Mouse (Mus musculus) brain, embryonic 18.5 days (tissue): ENCODE results near the gene Pnmt.

Source experiments
- DNase-seq: peaks from one replicate; pipeline ENCODE4 v3.0.0-alpha.2; 2012; ENCODE audit warnings: low read depth, low spot score

Pnmt gene

DNA sequence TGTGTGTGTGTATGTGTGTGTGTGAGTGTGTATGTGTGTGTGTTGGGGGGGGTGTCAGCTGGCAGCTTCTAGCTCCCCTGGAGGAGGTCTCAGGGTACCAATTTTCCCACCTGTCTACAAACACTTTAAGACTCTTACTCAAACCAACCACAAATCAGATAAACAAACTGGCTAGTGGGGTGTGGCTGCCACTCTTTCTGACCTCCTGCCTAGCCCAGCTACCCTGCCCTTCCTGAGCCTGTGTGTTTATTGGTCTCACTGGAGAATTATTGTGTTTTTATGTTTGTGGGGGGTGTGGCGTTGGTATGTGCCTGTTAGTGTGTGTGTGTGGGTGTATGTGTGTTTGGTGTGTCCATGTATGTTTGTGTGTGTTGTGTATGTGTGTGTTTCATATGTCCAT lies 30.8 kb downstream of the Pnmt start:
- no peak for DNase-seq

DNA sequence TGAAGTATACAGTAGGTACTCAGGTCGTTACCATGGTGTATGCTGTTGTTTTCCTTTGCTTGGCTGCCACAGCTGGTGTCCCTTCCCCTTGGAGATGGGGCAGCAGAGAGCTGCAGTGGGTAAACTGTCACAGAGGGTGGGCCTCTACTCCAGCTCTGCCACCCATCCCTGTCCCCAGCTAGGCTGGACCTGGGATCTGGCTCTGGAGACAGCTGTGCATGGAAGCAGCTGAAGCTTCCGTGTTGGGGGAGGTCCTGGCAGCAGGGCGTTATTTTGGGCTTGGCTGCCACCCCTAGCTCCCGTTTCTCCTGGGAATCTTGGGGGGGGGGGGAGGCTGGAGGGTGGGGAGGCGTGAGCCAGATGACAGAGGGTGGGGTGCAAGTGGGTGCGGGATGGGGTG lies 32.0 kb downstream of the Pnmt start:
- no peak for DNase-seq

DNA sequence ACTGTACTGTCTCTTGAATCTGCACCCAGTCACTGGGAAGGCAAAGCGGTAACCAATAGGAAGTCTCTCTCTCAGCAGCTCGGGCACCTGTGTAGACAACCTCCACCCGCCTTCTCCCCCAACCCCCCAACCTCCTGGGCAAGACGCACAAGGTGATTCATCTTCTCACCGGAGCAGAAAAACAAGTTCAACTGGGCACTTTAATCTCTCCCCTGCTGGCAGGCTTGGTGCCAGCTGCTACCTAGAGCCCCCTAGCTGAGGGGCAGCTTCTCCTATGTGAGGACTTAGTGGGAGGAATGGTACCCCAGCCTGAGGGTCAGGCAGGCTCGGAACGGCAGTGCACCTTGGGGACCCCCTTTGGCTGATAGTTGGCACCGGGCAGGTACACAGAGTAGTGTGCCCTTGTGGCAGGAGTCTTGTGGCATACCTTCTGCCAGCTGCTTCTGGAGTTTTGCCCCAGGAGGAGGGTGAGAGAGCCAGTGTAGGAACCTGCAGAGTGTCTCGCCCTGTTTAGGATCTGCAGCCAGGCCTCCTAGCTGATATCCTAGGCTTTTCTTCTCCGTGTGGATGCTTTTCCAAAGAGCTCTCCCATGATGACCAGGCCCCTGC lies 32.8 kb downstream of the Pnmt start:
- no peak for DNase-seq

DNA sequence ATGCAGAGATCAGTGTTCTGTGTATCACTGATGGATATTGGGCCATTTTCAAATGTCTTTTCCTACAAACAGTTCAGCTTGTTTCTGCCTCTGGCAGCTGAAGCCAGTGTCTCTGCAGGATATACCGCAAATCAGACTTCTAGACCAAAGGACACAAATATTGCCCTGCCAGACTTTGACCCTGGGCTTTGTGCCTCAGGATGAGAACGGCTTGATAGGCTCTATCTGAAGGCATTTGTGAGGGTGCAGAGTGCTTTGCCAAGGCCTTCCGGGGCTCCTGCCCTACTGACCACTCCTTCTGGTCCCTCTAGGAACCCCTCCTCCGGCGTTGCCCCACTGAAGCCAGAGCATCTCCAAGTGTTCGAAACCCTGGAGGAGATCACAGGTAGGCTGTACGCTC lies 40.3 kb downstream of the Pnmt start:
- DNase-seq, result no peak

DNA sequence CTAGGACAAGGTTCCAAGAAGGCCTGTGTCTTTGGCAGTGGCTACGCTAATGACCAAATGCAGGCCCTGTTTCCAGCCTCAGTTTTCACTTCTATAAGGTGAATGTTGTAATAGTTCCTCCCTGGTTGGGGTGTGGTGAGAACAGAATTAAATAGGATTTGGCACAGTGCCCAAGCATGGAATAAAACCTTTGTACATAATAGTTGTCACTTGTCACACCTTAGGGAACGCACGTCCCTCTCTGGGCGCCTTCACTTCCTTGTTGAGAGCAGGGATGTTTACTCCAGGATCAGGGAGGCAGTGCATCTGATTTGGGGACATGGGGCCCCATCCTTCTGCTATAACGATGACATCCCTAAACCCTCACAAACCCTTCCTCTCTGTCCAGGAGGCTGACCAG lies 42.2 kb downstream of the Pnmt start:
- DNase-seq, result no peak

DNA sequence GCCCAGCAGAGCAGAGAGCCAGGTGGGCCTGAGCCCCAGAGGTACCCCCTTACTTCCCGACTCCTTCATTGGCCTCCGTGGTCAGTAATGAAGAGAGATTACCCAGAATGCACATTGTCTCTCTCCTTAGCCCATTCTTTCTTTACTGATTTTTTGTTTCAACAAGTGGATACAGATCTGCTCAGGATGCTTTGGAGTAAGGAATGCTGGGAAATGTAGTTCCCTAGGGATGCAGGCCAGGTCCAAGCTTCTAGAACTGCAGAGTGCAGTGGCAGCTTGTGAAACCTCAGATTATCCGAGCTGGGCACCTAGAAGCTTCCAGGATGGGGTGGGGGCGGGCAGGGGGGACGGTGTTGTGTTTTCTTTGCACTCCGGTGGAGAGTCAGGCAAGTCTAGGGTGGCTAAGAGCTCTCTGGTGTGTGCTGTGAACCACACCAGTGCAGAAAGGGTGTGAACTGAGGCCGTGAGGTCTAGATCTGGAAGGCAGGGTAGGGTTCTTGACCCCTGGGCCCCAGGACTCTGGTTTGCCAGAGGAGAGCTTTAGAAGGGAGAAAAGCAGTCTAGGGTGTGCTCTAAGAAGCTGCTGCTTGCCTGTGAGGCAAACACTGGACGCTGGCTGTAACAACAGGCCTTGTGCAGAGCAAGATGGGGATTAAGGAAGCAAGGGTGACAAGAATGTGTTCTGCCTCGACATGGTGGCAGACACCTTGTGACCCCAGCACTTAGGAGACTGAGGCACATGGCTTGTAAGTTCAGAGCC lies 45.7 kb downstream of the Pnmt start:
- DNase-seq, result no peak

DNA sequence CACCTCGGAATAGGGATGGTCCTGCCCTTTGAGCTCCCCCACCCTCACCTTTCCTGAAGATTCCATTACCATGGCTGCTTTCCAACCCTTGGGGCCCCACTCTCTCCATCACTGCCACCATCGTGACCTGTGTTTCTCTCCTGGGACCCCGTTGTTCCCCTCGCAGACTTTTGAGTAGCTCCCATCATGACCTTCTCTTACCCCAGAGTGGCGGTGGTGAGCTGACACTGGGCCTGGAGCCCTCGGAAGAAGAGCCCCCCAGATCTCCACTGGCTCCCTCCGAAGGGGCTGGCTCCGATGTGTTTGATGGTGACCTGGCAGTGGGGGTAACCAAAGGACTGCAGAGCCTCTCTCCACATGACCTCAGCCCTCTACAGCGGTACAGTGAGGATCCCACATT lies 49.5 kb downstream of the Pnmt start:
- no peak for DNase-seq

DNA sequence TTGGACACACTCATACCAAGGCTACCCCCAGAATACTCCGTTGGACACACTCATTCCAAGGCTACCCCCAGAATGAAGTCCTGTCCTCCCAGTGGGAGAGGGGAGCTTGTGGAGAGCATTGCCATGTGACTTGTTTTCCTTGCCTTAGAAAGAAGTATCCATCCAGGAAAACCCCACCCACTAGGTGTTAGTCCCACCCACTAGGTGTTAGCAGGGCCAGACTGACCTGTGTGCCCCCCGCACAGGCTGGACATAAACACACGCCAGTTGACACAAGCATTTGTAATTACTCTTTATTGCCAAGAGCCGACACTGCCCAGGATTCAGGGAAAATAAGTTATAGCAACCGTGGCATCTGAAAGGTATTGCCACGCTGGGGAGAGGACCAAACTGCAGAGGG lies 51.2 kb downstream of the Pnmt start:
- no peak for DNase-seq
